Mouse (Mus musculus): ENCODE measurements around the gene Galnt10.

The Galnt10 gene

GRCm38 (mm10) chr11:57658751-57659150 is 13.5 kb downstream of the Galnt10 start:
- DNase-seq (ENCODE audit: low read depth, low spot score): no peak

GRCm38 (mm10) chr11:57660156-57660555 is 14.9 kb downstream of the Galnt10 start:
- no peak for DNase-seq (ENCODE audit: low read depth, low spot score)

DNA sequence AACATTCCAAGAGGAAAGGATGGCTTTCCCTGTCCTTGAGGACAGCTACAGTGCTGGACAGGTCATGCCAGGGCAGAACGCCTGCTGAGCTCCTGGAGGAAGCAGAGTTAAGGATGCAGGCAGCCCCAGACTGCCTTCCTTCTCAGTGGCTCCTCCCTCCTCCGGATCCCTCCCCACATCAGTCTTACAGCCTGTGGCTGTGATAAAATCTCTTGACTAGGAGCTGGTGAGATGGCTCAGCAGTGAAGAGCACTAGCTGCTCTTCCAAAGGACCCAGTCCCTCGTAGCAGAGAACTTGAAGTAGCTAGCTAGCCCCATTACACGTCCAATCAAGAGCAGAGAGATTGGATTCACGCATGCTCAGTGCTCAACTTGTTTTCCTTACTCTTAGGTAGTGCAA is 15.6 kb downstream of the Galnt10 start:
- DNase-seq (ENCODE audit: low read depth, low spot score): no peak

DNA sequence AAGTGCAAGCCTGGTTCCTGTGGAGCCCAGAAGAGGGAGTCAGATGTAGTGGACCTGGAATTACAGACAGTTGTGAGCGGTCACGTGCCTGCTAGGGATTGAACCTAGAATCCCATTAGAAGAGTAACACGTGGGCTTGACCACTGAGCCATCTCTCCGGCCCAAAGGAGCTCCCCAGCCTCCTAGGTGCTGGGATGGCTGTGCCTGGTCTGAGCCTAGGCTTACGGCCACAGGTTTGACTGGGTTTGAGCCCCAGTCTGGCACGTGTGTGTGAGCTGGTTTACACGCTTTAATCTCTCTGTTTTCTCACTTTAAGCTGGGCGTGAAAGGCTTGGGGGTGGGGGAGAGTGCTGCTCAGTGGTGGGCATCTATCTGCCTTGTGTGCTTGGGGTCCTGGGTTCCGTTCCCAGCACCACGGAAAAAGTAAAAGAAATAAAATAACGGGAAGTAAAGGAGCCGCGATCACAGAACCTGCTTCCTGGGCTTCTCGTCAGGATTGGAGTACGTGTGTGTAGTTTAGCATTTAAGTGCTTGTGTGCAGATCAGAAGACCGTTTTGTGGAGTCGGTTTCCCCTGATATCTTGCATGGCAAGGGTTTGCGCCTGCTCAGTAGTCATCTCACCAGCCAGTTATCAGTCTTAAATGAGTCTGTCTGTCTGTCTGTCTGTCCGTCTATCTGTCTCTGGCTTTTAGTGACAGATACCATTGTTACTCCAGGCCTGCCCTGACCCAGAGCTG is 16.4 kb downstream of the Galnt10 start:
- no peak for DNase-seq (ENCODE audit: low read depth, low spot score)

DNA sequence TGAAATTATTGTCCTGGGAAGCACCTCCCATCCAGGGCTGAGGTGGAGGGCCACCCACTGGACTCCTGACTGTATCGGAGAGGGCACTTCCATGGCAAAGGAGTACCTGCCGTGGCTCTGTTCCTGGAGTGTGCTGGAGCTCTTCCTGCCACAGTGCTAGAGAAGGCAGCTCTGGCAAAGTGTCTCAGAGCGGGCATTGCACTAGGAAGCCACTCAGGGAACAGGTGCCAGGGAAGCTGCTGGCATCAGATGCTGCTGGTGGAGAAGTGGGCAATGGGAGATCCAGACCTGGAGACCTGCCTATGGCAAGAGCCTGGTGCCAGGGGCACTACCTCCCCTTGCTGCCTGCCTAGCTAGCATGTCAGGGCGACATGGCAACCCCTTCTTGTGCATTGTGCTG is 17.0 kb downstream of the Galnt10 start:
- DNase-seq (ENCODE audit: low read depth, low spot score): no peak

DNA sequence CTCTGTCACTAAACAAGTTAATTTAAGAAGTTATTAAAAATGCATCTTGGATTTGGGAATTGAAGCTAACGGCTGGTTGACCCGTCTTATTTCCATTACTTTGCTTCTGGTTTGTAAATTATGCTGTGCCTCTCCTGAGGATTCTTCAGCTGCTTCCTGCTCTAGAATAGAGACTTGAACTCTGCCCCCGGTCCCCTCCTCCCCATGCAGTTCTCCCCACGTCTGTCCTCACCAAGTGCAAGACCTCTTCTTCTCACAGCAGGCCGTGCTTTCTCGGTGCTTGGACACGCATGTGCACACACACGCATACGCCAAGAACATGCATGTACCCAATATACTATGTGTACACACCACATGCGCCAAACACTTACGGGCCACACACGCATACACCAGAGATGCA is 18.0 kb downstream of the Galnt10 start:
- DNase-seq (ENCODE audit: low read depth, low spot score): no peak

DNA sequence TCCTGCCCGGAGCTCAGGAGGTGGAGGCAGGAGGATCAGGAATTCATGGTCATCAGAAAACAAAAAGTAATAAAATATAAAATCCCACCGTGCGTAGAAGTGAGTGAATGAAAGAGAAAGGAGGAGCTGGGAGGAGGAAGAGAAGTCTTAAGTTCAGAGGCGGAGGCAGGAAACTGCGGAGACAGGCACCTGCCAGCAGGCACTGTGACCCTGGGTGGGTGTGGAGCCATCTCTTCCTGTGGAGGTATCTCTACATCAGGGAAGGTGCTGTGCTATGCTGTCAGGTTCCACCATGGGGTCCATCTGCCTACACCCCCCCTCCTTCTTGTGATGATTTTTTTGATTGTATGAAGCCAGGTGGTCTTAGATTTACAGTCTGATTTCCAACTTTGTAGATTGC is 19.5 kb downstream of the Galnt10 start:
- DNase-seq (ENCODE audit: low read depth, low spot score): no peak

DNA sequence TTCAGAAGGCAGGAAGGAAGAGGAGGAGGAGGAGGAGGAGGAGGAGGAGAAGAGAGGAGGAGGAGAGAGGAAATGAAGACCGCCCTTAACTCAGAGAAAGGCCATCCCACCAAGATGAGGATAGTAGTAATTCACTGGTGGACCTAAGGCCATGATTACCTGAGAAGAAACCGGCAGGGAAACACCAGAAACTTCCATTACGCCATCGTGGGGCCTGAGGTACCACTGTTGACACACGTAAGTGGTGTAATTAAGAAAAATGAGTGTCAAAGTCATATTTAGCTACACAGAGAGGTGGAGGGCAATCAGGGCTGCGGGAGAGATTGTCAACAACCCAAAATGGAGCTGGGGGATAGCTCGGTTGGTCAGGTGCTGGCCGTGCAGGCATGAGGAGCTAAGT is 23.0 kb downstream of the Galnt10 start:
- no peak for DNase-seq (ENCODE audit: low read depth, low spot score)

GRCm38 (mm10) chr11:57669522-57669921 is 24.3 kb downstream of the Galnt10 start:
- DNase-seq (ENCODE audit: low read depth, low spot score): no peak

GRCm38 (mm10) chr11:57671120-57671697 is 26.0 kb downstream of the Galnt10 start:
- DNase-seq (ENCODE audit: low read depth, low spot score): no peak

- no peak for DNase-seq (ENCODE audit: low read depth, low spot score)
Measured at GRCm38 (mm10) chr11:57671797-57672196, 26.6 kb downstream of the Galnt10 start.

GRCm38 (mm10) chr11:57672995-57673394 is 27.8 kb downstream of the Galnt10 start:
- DNase-seq (ENCODE audit: low read depth, low spot score): no peak

DNA sequence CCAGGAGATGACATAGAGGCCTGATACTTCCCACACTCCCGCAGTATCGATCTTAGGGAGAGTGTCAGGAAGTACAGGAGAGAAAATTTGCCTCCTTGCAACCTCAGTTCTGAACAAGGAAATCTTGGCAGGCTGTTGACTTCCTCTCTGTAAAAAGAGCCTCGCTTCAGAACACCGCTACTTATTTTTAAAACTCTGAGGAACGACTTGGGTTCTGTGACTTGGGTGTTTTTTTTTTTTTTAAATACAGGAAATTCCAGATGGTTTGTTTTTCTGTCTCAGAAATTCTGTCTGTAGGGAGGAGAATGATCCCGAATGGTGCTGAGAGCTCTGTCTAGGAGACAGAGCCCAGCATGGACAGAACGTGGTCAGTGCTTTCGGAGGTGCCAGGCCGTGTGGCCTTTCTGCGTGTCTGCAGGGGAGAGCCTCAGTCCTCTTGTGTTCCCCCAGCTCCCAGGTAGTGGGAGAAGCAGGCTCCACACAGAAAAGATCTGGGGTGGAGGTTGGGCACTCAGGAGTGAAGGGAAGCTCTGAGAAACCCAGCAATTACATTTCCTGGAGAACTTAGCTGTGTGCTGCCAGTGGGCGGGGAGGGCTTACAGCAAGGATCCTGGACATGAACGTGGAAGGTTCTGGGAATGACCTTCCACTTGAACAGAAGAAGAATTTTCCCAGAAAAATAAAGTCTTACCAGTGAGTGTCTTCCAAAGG is 28.9 kb downstream of the Galnt10 start:
- no peak for DNase-seq (ENCODE audit: low read depth, low spot score)

DNA sequence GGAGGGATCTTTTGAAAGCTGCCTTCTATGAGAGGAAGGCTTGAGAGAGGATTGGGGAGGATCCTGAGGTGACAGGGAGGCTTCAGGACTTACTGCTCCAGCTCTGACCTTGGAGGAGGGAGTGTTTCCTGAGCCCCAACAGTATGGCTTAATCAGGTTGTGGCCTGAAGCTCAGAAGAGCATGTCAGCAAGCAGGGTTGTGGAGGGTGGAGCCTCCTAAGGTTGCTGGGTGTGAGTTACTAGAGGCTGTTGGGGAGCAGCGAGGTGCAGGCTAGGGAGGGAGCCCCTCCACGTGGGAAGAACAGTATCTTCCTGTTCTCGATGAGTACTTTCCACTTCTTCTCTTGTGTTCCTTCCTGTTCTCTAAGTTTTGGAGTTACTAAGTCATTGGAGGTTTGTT is 32.0 kb downstream of the Galnt10 start:
- no peak for DNase-seq (ENCODE audit: low read depth, low spot score)

DNA sequence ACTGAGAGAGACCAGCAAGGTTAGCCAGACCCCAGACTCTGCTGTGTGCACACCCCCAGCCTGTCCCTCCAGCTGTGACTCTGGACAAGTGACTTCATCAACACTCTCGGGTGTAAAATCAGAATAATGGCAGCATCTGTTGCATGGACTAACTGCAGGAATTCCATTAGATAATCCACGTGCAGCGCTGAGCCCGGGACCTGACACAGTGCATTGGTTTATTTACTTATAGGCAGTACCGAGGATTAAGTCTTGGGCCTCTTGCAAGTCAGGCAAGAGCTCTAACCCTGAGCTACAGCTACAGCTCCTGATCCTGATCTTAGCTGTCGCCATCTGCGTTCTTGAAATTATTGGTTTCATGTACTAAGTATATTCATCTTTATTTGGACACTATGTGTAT is 37.3 kb downstream of the Galnt10 start:
- peak; percentile 13 for DNase-seq (ENCODE audit: low read depth, low spot score)

GRCm38 (mm10) chr11:57683125-57683524 is 37.9 kb downstream of the Galnt10 start:
- DNase-seq (ENCODE audit: low read depth, low spot score): no peak

DNA sequence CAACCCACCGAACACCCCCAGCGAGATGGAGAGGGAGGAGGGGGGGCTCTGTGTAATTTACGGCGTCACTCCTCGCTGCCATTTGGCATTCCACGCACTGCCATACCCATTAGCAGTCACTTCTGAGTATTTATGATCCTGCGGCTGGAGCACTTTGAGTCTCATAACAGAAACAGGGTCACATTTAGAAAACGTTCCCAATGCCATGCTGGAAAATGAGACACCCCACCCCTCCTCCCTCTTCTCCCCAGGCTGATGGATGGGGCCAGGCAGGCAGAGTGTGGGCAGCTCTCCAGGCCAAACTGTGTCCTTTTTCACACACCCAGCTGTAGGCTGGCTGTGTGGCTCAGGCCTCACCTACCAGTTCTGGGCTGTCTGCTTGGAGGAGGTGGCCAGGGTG is 38.7 kb downstream of the Galnt10 start:
- DNase-seq (ENCODE audit: low read depth, low spot score): no peak

DNA sequence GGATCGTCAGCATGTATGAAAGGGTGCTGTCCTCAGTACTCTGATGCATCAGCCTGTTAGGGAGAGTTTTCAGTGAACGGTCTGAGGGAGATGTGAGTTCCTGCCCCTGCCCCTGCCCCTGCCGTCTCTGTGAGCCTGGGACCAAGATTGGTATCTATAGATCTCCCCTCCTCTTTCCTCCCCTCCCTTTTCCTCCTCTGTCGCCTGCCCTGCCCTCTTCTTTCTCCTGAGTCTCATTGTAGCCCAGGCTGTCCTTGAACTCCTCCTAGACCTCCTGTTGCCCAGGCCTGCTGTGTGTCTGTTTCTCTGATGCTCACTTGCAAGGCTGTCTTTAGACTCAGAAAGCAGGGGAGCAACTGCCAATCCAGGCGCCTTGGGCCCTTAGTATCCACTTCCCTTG is 39.6 kb downstream of the Galnt10 start:
- no peak for DNase-seq (ENCODE audit: low read depth, low spot score)

- peak; percentile 58 for DNase-seq (ENCODE audit: low read depth, low spot score)
Measured at GRCm38 (mm10) chr11:57685689-57686454, 40.6 kb downstream of the Galnt10 start.

GRCm38 (mm10) chr11:57686797-57687196 is 41.6 kb downstream of the Galnt10 start:
- no peak for DNase-seq (ENCODE audit: low read depth, low spot score)

- no peak for DNase-seq (ENCODE audit: low read depth, low spot score)
Measured at GRCm38 (mm10) chr11:57687258-57687657, 42.0 kb downstream of the Galnt10 start.

All from retina, postnatal 7 days (tissue).